Mouse (Mus musculus) lung, postnatal 0 days (tissue): ENCODE results near the gene Krtap5-3.

ENCODE experiments used
- CTCF ChIP-seq: IDR thresholded peaks from 2 replicates; pipeline ENCODE4 v1.5.1; 2016; ENCODE audit warnings: antibody characterized with exemption, mild to moderate bottlenecking
- EP300 ChIP-seq: IDR thresholded peaks from 2 replicates; pipeline ENCODE4 v1.6.1; 2016; ENCODE audit warnings: antibody characterized with exemption, mild to moderate bottlenecking, control low read depth

- TF ChIP-seq CTCF (no peak), EP300 (no peak)
Measured at GRCm38 (mm10) chr7:142198748-142199147, 2.4 kb upstream of the Krtap5-3 start.
